Mouse (Mus musculus): Measurements from ENCODE around the gene Olfr955. TPM values are rescaled to one million over a fixed set of nuclear protein-coding genes. Genes with fewer than 3 reads are reported as not detected.

Gene Olfr955
- polyA plus RNA-seq (2015; fragmentation: Nextera tagmentation; extraction: Ambion mirVana): not detected in 2 replicates

DNA sequence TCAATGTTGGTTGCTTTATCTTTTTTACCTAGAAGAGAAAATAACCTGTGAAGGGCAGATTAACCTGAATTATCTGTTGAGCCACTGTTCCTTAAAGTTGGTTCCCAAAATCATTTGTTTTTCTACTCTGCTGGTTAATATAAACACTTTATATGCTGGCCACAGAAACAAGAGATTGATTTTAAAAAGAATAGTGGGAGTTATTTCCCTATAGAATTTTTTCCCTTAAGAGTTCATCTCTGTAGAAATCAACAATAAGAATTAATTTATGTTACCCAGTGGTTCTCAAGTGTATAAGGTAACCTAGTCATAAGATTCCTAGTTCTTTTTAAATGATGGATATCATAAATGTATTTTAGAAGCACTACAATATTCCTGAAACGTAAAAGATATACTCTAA is at the start of gene Olfr955:
TSS of gene Olfr955 (minus strand) at position 101 of the 400 bp plus-strand sequence.
- Histone ChIP-seq H3K36me3 (no peaks in the 10 kb centered on the region), H3K4me1 (no peaks in the 10 kb centered on the region), H3K9ac (no peak within 1 kb of the TSS), H3K27me3 (replicated peaks) (no peaks in the 10 kb centered on the region), H3K4me2 (no peak within 1 kb of the TSS), H3K27ac (replicated peaks) (no peak within 1 kb of the TSS), H3K9me3 (no peaks in the 10 kb centered on the region), H3K4me3 (no peak within 1 kb of the TSS)
- ATAC-seq (ENCODE audit: extremely low read depth, insufficient number of reproducible peaks, low FRiP score, low TSS enrichment): no peak
- 43% methylated on average over 1 of the region's 1 CpGs for WGBS

DNA sequence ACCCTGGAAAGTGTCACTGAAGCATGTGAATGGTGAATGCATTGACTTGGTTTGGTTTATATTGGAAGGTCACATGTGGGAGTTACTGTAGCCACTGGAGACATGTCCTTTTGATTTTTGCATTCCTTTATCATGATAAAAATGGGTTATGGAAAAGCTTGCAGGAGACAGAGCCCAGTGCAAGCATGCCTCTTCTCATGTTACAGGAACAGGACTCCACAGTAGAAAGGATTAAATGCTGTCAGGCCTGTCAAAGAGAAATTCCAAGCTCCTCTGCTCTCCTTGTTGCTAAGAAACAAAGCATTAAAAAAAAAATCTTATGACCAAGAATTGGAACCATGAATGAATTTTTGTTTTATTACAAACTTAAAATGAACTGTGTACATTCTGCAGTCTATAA is 46.9 kb upstream of the Olfr955 start:
- no peaks in the 10 kb centered on the region for H3K27me3 ChIP-seq (replicated peaks)
- no peaks in the 10 kb centered on the region for H3K9me3 ChIP-seq
- no peak for ATAC-seq (ENCODE audit: extremely low read depth, insufficient number of reproducible peaks, low FRiP score, low TSS enrichment)
- no peak overlapping the region for H3K4me2 ChIP-seq
- H3K27ac ChIP-seq (replicated peaks): no peak overlapping the region
- no peaks in the 10 kb centered on the region for H3K4me1 ChIP-seq
- H3K9ac ChIP-seq: no peak overlapping the region
- H3K4me3 ChIP-seq: no peak overlapping the region
- H3K36me3 ChIP-seq: no peaks in the 10 kb centered on the region

DNA sequence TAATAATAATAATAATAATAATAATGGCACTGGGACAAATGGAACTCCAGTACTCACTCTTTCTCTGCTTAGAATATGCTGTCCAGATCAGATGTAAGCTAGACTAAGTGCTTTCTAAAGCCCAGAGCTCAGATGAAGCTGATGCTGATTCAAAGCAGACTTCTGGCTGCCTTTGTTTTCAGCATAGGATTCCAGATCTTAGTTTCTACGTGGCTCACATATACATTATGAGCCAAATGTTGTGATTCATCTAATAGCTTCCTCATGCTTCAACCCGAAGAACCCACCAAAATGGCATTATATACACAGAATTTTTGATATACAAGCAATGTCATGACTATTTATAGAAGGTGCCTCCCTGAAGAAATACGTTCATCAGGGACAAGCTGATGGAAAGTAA is 43.8 kb upstream of the Olfr955 start, which contains the start of gene Olfr957:
TSS of gene Olfr957 (minus strand) at position 279 of the 400 bp plus-strand sequence.
- Histone ChIP-seq H3K9ac (no peak within 1 kb of the TSS), H3K4me3 (no peak within 1 kb of the TSS), H3K27ac (replicated peaks) (no peak within 1 kb of the TSS), H3K27me3 (replicated peaks) (no peaks in the 10 kb centered on the region), H3K4me1 (no peaks in the 10 kb centered on the region), H3K9me3 (no peaks in the 10 kb centered on the region), H3K36me3 (no peaks in the 10 kb centered on the region), H3K4me2 (no peak within 1 kb of the TSS)
- ATAC-seq (ENCODE audit: extremely low read depth, insufficient number of reproducible peaks, low FRiP score, low TSS enrichment): no peak
- 53% methylated on average over 3 of the region's 3 CpGs for whole genome bisulfite sequencing

DNA sequence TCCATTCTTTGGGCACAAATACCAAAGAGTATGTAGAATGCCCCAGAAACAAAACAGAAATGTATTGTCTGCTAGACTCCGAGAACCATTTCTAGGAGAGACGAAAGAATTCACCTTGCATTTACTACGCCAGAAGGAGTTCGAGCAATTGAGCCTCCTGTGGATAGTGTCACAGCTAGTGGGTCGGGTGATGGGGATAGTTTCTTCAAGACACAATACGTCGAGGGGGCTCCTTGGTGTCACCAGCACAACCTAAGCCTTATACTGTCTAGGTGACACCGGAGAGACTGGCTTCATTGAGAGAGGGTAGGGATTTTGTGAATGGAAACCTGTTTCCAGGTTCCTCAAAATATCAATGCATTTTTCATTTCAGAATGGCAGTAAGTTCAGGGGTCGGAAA is 37.7 kb upstream of the Olfr955 start:
- Histone ChIP-seq H3K4me2 (no peak overlapping the region), H3K4me1 (no peaks in the 10 kb centered on the region), H3K9me3 (no peaks in the 10 kb centered on the region), H3K27me3 (replicated peaks) (no peaks in the 10 kb centered on the region), H3K9ac (no peak overlapping the region), H3K4me3 (no peak overlapping the region), H3K36me3 (no peaks in the 10 kb centered on the region), H3K27ac (replicated peaks) (no peak overlapping the region)
- ATAC-seq (ENCODE audit: extremely low read depth, insufficient number of reproducible peaks, low FRiP score, low TSS enrichment): no peak
- 70% methylated on average over 9 of the region's 9 CpGs for WGBS

DNA sequence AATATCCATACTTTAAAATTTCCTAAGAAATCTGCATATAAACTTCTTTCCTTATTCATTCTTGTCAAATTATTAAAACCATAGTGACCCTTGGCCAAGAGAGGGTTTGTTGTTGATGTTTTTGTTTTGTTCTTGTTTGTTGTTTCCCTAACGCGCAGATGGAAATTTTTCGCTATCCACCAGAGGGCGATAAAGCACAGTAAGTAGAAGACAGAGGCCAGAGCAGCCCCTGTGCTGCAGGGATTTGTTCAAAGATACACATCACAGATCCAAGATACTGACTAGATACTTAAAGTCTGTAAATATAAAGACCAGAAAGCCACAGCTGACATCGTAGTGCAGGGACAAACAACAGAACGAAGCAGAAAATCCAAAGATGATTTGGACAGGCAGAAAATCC is 37.3 kb upstream of the Olfr955 start:
- Histone ChIP-seq H3K9ac (no peak overlapping the region), H3K36me3 (no peaks in the 10 kb centered on the region), H3K9me3 (no peaks in the 10 kb centered on the region), H3K27ac (replicated peaks) (no peak overlapping the region), H3K27me3 (replicated peaks) (no peaks in the 10 kb centered on the region), H3K4me3 (no peak overlapping the region), H3K4me2 (no peak overlapping the region), H3K4me1 (no peaks in the 10 kb centered on the region)
- no peak for ATAC-seq (ENCODE audit: extremely low read depth, insufficient number of reproducible peaks, low FRiP score, low TSS enrichment)
- WGBS: 10% methylated on average over 6 of the region's 6 CpGs

DNA sequence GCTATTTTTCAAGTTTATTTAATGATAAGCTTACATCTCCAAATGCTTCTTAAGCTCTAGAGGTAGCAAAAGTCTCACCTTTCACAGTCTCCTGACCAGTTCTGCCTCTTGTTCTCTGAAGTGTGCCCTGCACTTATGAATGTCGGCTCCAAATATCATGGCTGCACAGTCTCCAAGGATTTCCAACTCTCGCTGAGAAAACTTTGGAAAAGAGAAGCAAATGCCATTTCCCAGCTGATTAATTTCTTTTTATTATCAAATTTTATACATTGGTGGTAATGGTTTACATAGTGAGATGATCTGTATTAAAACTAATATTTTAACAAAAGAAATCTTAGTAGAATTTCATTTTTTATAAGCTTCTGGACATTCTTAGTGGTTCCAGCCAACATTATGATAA is 22.2 kb upstream of the Olfr955 start, which contains the start of gene Olfr44:
TSS of gene Olfr44 (minus strand) at position 101 of the 400 bp plus-strand sequence.
- no peak for ATAC-seq (ENCODE audit: extremely low read depth, insufficient number of reproducible peaks, low FRiP score, low TSS enrichment)
- Histone ChIP-seq H3K4me3 (no peak within 1 kb of the TSS), H3K9ac (no peak within 1 kb of the TSS), H3K9me3 (no peaks in the 10 kb centered on the region), H3K27ac (replicated peaks) (no peak within 1 kb of the TSS), H3K36me3 (no peaks in the 10 kb centered on the region), H3K4me1 (no peaks in the 10 kb centered on the region), H3K27me3 (replicated peaks) (no peaks in the 10 kb centered on the region), H3K4me2 (no peak within 1 kb of the TSS)
- 71% methylated on average over 2 of the region's 2 CpGs for WGBS

DNA sequence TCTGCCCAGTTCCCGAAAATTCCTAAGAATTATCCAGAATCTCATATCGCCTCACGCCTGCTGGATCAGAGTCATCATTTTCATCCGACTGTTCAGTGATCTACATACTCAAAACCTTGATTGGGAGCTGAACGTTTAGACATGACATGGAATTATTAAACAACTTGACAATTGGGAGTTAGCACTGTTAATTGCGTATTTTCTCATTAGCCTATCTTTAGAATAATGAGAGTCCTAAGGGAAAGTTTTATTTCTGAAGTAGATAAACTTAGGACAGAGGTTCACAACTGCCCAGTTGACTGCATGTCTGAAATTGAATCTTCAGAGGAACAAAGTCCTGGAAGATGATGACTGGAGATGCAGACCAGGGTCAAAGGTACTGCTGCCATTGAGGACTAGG is 15.3 kb downstream of the Olfr955 start, which contains the start of gene Olfr954:
TSS of gene Olfr954 (plus strand) at position 301 of the 400 bp plus-strand sequence.
- no peak within 1 kb of the TSS for H3K27ac ChIP-seq (replicated peaks)
- no peak within 1 kb of the TSS for H3K4me2 ChIP-seq
- 75% methylated on average over 6 of the region's 6 CpGs for WGBS
- H3K4me3 ChIP-seq: no peak within 1 kb of the TSS
- no peaks in the 10 kb centered on the region for H3K4me1 ChIP-seq
- H3K27me3 ChIP-seq (replicated peaks): no peaks in the 10 kb centered on the region
- no peak for ATAC-seq (ENCODE audit: extremely low read depth, insufficient number of reproducible peaks, low FRiP score, low TSS enrichment)
- no peaks in the 10 kb centered on the region for H3K36me3 ChIP-seq
- no peak within 1 kb of the TSS for H3K9ac ChIP-seq
- H3K9me3 ChIP-seq: no peaks in the 10 kb centered on the region

DNA sequence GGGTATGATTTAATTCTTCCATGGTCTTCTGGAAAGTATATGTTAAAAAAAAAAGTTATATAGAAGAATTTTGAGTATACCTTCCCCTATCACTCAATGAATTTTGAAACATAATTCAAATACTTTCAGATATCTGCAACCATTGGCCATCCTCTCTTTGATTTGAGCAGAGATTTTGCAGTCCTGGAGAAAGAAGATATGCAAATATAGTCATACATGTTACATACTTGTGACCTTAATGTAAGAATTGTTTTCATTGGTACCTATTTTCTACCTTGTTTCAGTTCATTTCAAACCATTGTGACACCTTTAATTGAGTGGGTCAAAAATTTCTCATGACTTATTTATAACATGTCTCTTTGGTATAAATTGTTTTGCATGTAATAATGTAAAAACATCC is 44.7 kb downstream of the Olfr955 start, which contains the start of gene Olfr952:
TSS of gene Olfr952 (minus strand) at position 101 of the 400 bp plus-strand sequence.
- no peaks in the 10 kb centered on the region for H3K4me1 ChIP-seq
- no peaks in the 10 kb centered on the region for H3K9me3 ChIP-seq
- H3K4me3 ChIP-seq: no peak within 1 kb of the TSS
- H3K27me3 ChIP-seq (replicated peaks): no peaks in the 10 kb centered on the region
- no peak within 1 kb of the TSS for H3K9ac ChIP-seq
- no peak for ATAC-seq (ENCODE audit: extremely low read depth, insufficient number of reproducible peaks, low FRiP score, low TSS enrichment)
- no peak within 1 kb of the TSS for H3K27ac ChIP-seq (replicated peaks)
- H3K4me2 ChIP-seq: no peak within 1 kb of the TSS
- no peaks in the 10 kb centered on the region for H3K36me3 ChIP-seq

Other genes with a start within 250 kb of the Olfr955 start
- not detected in 2 replicates for gene Olfr1537, start 221.9 kb downstream of the Olfr955 start, polyA plus RNA-seq (2015; fragmentation: Nextera tagmentation; extraction: Ambion mirVana)
- not detected in 2 replicates for gene Olfr945, start 195.1 kb downstream of the Olfr955 start, polyA plus RNA-seq (2015; fragmentation: Nextera tagmentation; extraction: Ambion mirVana)
- gene Olfr948, start 145.9 kb downstream of the Olfr955 start, polyA plus RNA-seq (2015; fragmentation: Nextera tagmentation; extraction: Ambion mirVana): not detected in 2 replicates
- not detected in 2 replicates for gene Olfr951, start 84.5 kb downstream of the Olfr955 start, polyA plus RNA-seq (2015; fragmentation: Nextera tagmentation; extraction: Ambion mirVana)
- gene Olfr952, start 44.8 kb downstream of the Olfr955 start, polyA plus RNA-seq (2015; fragmentation: Nextera tagmentation; extraction: Ambion mirVana): not detected in 2 replicates
- not detected in 2 replicates for gene Olfr954, start 15.2 kb downstream of the Olfr955 start, polyA plus RNA-seq (2015; fragmentation: Nextera tagmentation; extraction: Ambion mirVana)
- not detected in 2 replicates for gene Olfr44, start 22.1 kb upstream of the Olfr955 start, polyA plus RNA-seq (2015; fragmentation: Nextera tagmentation; extraction: Ambion mirVana)
- gene Olfr957, start 43.9 kb upstream of the Olfr955 start, polyA plus RNA-seq (2015; fragmentation: Nextera tagmentation; extraction: Ambion mirVana): not detected in 2 replicates
- gene Olfr958, start 82.1 kb upstream of the Olfr955 start, polyA plus RNA-seq (2015; fragmentation: Nextera tagmentation; extraction: Ambion mirVana): not detected in 2 replicates
- gene Olfr959, start 103.6 kb upstream of the Olfr955 start, polyA plus RNA-seq (2015; fragmentation: Nextera tagmentation; extraction: Ambion mirVana): not detected in 2 replicates
- gene AW551984, start 132.5 kb upstream of the Olfr955 start, polyA plus RNA-seq (2015; fragmentation: Nextera tagmentation; extraction: Ambion mirVana): 10.3 and 10.8 TPM in 2 replicates
- gene Olfr148, start 138.7 kb upstream of the Olfr955 start, polyA plus RNA-seq (2015; fragmentation: Nextera tagmentation; extraction: Ambion mirVana): not detected in 2 replicates
- gene Olfr960, start 149.4 kb upstream of the Olfr955 start, polyA plus RNA-seq (2015; fragmentation: Nextera tagmentation; extraction: Ambion mirVana): not detected in 2 replicates
- not detected in 2 replicates for gene Olfr961, start 173.1 kb upstream of the Olfr955 start, polyA plus RNA-seq (2015; fragmentation: Nextera tagmentation; extraction: Ambion mirVana)
- not detected in 2 replicates for gene Olfr963, start 195.3 kb upstream of the Olfr955 start, polyA plus RNA-seq (2015; fragmentation: Nextera tagmentation; extraction: Ambion mirVana)
- gene Olfr149, start 235.2 kb upstream of the Olfr955 start, polyA plus RNA-seq (2015; fragmentation: Nextera tagmentation; extraction: Ambion mirVana): not detected in 2 replicates
- gene Olfr965, start 239.4 kb upstream of the Olfr955 start, polyA plus RNA-seq (2015; fragmentation: Nextera tagmentation; extraction: Ambion mirVana): not detected in 2 replicates